Comparison of ENCODE assay signal across 20 mouse cellular contexts in genomic region chr4:33257263-33257964, GRCm38 (mm10). TPM values are rescaled to one million over a fixed set of nuclear protein-coding genes. Genes with fewer than 3 reads are reported as not detected.
DNase-seq lines count a peak whose midpoint lies in the region; ATAC-seq and TF ChIP-seq lines count a peak whose summit lies in the region.
"Had no signal": no experiment of that assay in that cellular context is flagged by ENCODE, and none has a peak within 500 bp of the region (broad histone marks: within the 10 kb centered on the region; RNA-seq: fewer than 3 reads in every experiment).

No protein-coding gene starts in this region.

- no peaks in the 10 kb centered on the region for H3K36me3 ChIP-seq in intestine, embryonic 16.5 days (ENCODE audit: control insufficient read depth, insufficient read depth, low read length)
- H3K36me3 ChIP-seq in intestine, embryonic 15.5 days: no peaks in the 10 kb centered on the region
- H3K36me3 ChIP-seq in liver, embryonic 14.5 days (replicated peaks; ENCODE audit: control insufficient read depth, insufficient read depth, low read depth): no peaks in the 10 kb centered on the region
- H3K36me3 ChIP-seq: embryonic facial prominence, embryonic 15.5 days; G1E had no signal

- intact Hi-C loops in gastrocnemius, adult 2 months (cut with DNase I): no loop called here

- TF ChIP-seq CTCF in liver, embryonic 14.5 days (IDR thresholded peaks at IDR 0.05; ENCODE audit: low read depth): no peak
- TF ChIP-seq CTCF in gastrocnemius, adult 2 months (IDR thresholded peaks at IDR 0.05): no peak

- TF ChIP-seq EP300 in liver, embryonic 14.5 days (IDR thresholded peaks at IDR 0.05; ENCODE audit: low read depth): no peak

- peak; percentile 31; the same call in 1 of the 2 replicates for ATAC-seq in intestine, embryonic 16.5 days
- no peak for ATAC-seq in intestine, embryonic 15.5 days
- ATAC-seq in liver, embryonic 14.5 days (ENCODE audit: insufficient read depth): peak; percentile 47
- ATAC-seq: activated CD4-positive, CD25-positive, alpha-beta regulatory T cell, adult 4 months; forebrain, embryonic 13.5 days; lung, postnatal 0 days; midbrain, embryonic 16.5 days had no signal

- H3K27me3 ChIP-seq in intestine, embryonic 16.5 days (replicated peaks; ENCODE audit: control insufficient read depth, insufficient read depth, low read length): no peaks in the 10 kb centered on the region
- H3K27me3 ChIP-seq in intestine, embryonic 15.5 days (replicated peaks): no peaks in the 10 kb centered on the region
- no peaks in the 10 kb centered on the region for H3K27me3 ChIP-seq in liver, embryonic 14.5 days (ENCODE audit: control insufficient read depth, insufficient read depth, low read length)
- H3K27me3 ChIP-seq: embryonic facial prominence, embryonic 15.5 days; forebrain, embryonic 13.5 days; megakaryocyte, embryonic 14.5 days had no signal

- peaks cover 8% of the 10 kb centered on the region; the same call in 1 of the 2 replicates for H3K4me1 ChIP-seq in intestine, embryonic 16.5 days (ENCODE audit: control insufficient read depth, insufficient read depth, low read length)
- peaks cover 5% of the 10 kb centered on the region; the same call in 1 of the 2 replicates for H3K4me1 ChIP-seq in intestine, embryonic 15.5 days (replicated peaks)
- H3K4me1 ChIP-seq in liver, embryonic 14.5 days (replicated peaks; ENCODE audit: control insufficient read depth in 2 of 2, insufficient read depth in 2 of 2, low read length in 1 of 2): peaks cover 0 to 14% of the 10 kb centered on the region in 2 experiments; a peak in 2 of 4 replicates
- H3K4me1 ChIP-seq: forebrain, embryonic 13.5 days had no signal

- peak; percentile 39 for DNase-seq in ovary, postnatal 36 days (ENCODE audit: low spot score)
- no peak for DNase-seq in ovary, postnatal 10 days (ENCODE audit: low spot score)
- no peak for DNase-seq in liver, embryonic 14.5 days (ENCODE audit: low read depth in 3 of 3, low spot score in 3 of 3)
- DNase-seq in yolk sac, embryonic 10.5 days (ENCODE audit: low spot score): peak; percentile 78
- DNase-seq in gastrocnemius, adult 2 months: no peak
- DNase-seq in embryo, embryonic 9.5 days (ENCODE audit: extremely low spot score): no peak
- DNase-seq: heart, adult 2 months; thymus, postnatal 14 days had no signal

- H3K4me2 ChIP-seq in intestine, embryonic 16.5 days (ENCODE audit: low read depth, low read length): no peak overlapping the region
- H3K4me2 ChIP-seq in intestine, embryonic 15.5 days (replicated peaks): no peak overlapping the region
- H3K4me2 ChIP-seq in liver, embryonic 14.5 days (ENCODE audit: low read depth): peak overlapping the region; percentile 22; the same call in 1 of the 2 replicates
- H3K4me2 ChIP-seq: embryonic facial prominence, embryonic 15.5 days; forebrain, embryonic 13.5 days had no signal

- no peak overlapping the region for H3K9ac ChIP-seq in intestine, embryonic 16.5 days (ENCODE audit: low read depth, low read length)
- no peak overlapping the region for H3K9ac ChIP-seq in intestine, embryonic 15.5 days
- H3K9ac ChIP-seq in liver, embryonic 14.5 days (replicated peaks): no peak overlapping the region
- H3K9ac ChIP-seq: embryonic facial prominence, embryonic 15.5 days; forebrain, embryonic 13.5 days had no signal

- 56% methylated on average over 11 of the region's 11 CpGs for WGBS in intestine, embryonic 16.5 days
- WGBS in intestine, embryonic 15.5 days: 53% methylated on average over 11 of the region's 11 CpGs
- WGBS in liver, embryonic 14.5 days (ENCODE audit: insufficient replicate concordance): 55% methylated on average over 11 of the region's 11 CpGs

- no peaks in the 10 kb centered on the region for H3K9me3 ChIP-seq in intestine, embryonic 16.5 days (ENCODE audit: control insufficient read depth, low read length)
- H3K9me3 ChIP-seq in intestine, embryonic 15.5 days: no peaks in the 10 kb centered on the region
- H3K9me3 ChIP-seq in liver, embryonic 14.5 days (ENCODE audit: control insufficient read depth, low read length): no peaks in the 10 kb centered on the region
- H3K9me3 ChIP-seq: embryonic facial prominence, embryonic 15.5 days; forebrain, embryonic 13.5 days; G1E; megakaryocyte, embryonic 14.5 days had no signal

- no peak overlapping the region for H3K4me3 ChIP-seq in intestine, embryonic 16.5 days (ENCODE audit: low read length)
- no peak overlapping the region for H3K4me3 ChIP-seq in intestine, embryonic 15.5 days (replicated peaks)
- no peak overlapping the region for H3K4me3 ChIP-seq in liver, embryonic 14.5 days (ENCODE audit: insufficient read depth in 1 of 2, low read depth in 2 of 2, low read length in 2 of 2)
- no peak overlapping the region for H3K4me3 ChIP-seq in gastrocnemius, adult 2 months
- H3K4me3 ChIP-seq: embryonic facial prominence, embryonic 15.5 days; forebrain, embryonic 13.5 days; heart, adult 2 months; left cerebral cortex, adult 2 months; megakaryocyte, embryonic 14.5 days had no signal

- H3K27ac ChIP-seq in intestine, embryonic 16.5 days (ENCODE audit: low read length): no peak overlapping the region
- H3K27ac ChIP-seq in intestine, embryonic 15.5 days: no peak overlapping the region
- no peak overlapping the region for H3K27ac ChIP-seq in liver, embryonic 14.5 days
- no peak overlapping the region for H3K27ac ChIP-seq in gastrocnemius, adult 2 months
- H3K27ac ChIP-seq: embryonic facial prominence, embryonic 15.5 days; forebrain, embryonic 13.5 days; heart, adult 2 months; left cerebral cortex, adult 2 months had no signal

RNA-seq across cellular contexts. Expression of gene Pnrc1, which starts 32.5 kb away (rescaled TPM):
- polyA plus RNA-seq in intestine, embryonic 16.5 days (2015; fragmentation: Nextera tagmentation; extraction: Ambion mirVana): 51.0 and 59.6 TPM in 2 replicates
- polyA plus RNA-seq in intestine, embryonic 15.5 days (2015; fragmentation: Nextera tagmentation; extraction: Ambion mirVana): 68.7 and 78.0 TPM in 2 replicates
- polyA plus RNA-seq in liver, embryonic 14.5 days (2012; rRNA removed): 11.3 and 17.8 TPM in 2 replicates
- 30.9 and 37.4 TPM in 2 replicates for polyA plus RNA-seq in liver, embryonic 14.5 days (2014; fragmentation: Nextera tagmentation; extraction: Ambion mirVana)
- 100 to 1,000 TPM; 267 to 279 TPM for total RNA-seq in gastrocnemius, adult 2 months (2021)

RNA-seq across cellular contexts. Expression of gene Srsf12, which starts 48.6 kb away (rescaled TPM):
- 4.7 and 5.2 TPM in 2 replicates for polyA plus RNA-seq in intestine, embryonic 16.5 days (2015; fragmentation: Nextera tagmentation; extraction: Ambion mirVana)
- polyA plus RNA-seq in intestine, embryonic 15.5 days (2015; fragmentation: Nextera tagmentation; extraction: Ambion mirVana): 6.2 and 6.7 TPM in 2 replicates
- 0.06 TPM in 2 replicates for polyA plus RNA-seq in liver, embryonic 14.5 days (2012; rRNA removed)
- 0.24 TPM in 1 of 2 replicates, not detected in the other for polyA plus RNA-seq in liver, embryonic 14.5 days (2014; fragmentation: Nextera tagmentation; extraction: Ambion mirVana)
- total RNA-seq in gastrocnemius, adult 2 months (2021): not detected
- total RNA-seq: gastrocnemius, adult 8-10 months; heart, adult 2 months; heart, postnatal 14 days had no signal
- polyA plus RNA-seq: G1E; heart, adult 2 months had no signal

RNA-seq across cellular contexts. Expression of gene Rngtt, which starts 52.7 kb away (rescaled TPM):
- polyA plus RNA-seq in intestine, embryonic 16.5 days (2015; fragmentation: Nextera tagmentation; extraction: Ambion mirVana): 15.9 and 16.3 TPM in 2 replicates
- polyA plus RNA-seq in intestine, embryonic 15.5 days (2015; fragmentation: Nextera tagmentation; extraction: Ambion mirVana): 18.7 and 21.2 TPM in 2 replicates
- polyA plus RNA-seq in liver, embryonic 14.5 days (2012; rRNA removed): 2.5 and 4.3 TPM in 2 replicates
- 11.3 and 12.6 TPM in 2 replicates for polyA plus RNA-seq in liver, embryonic 14.5 days (2014; fragmentation: Nextera tagmentation; extraction: Ambion mirVana)
- total RNA-seq in gastrocnemius, adult 2 months (2021): 10 to 100 TPM in 1 of 2 experiments, 1 to 10 TPM in 1; 7.1 to 10.0 TPM

Comparison
In these comparisons a context has a peak if more than half of its experiments do, and no peak if none do; other contexts are left out.
1. DNase-seq: peak in ovary, postnatal 36 days (single experiment) and yolk sac, embryonic 10.5 days (single experiment); none in ovary, postnatal 10 days (single experiment), liver, embryonic 14.5 days (0 of 3), gastrocnemius, adult 2 months (single experiment) and embryo, embryonic 9.5 days (single experiment).